ENCODE assay signal across 10 mouse cellular contexts in the genomic region with DNA sequence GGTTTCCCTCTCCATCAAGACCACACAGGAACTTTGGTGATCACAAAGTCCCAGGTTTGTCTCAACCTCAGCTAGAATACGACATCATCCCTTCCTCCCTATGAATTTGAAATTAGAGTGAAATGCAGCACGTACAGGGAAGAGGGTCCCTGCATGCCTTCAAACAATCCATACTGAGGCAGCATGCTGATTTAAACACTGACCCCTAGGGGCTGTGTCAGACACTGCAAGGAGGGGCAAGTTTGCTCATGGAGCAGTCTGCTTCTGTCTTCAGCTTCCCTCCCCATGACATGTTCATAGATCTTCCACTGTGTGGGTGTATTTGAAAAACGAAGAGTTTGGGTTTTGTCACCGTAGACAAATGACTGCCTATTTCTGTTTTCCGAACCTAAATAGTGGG.
DNase-seq lines count a peak whose midpoint lies in the region; ATAC-seq and TF ChIP-seq lines count a peak whose summit lies in the region.
"Had no signal": no experiment of that assay in that cellular context is flagged by ENCODE, and none has a peak within 500 bp of the region (broad histone marks: within the 10 kb centered on the region; RNA-seq: fewer than 3 reads in every experiment).

No protein-coding gene starts in this region.

- H3K27ac ChIP-seq in hindbrain, embryonic 10.5 days: no peak overlapping the region
- H3K27ac ChIP-seq in hindbrain, embryonic 12.5 days: no peak overlapping the region
- no peak overlapping the region for H3K27ac ChIP-seq in thymus, adult 2 months (ENCODE audit: control insufficient read depth, insufficient read depth, low read length)
- no peak overlapping the region for H3K27ac ChIP-seq in intestine, embryonic 16.5 days (ENCODE audit: low read length)
- H3K27ac ChIP-seq: limb, embryonic 13.5 days had no signal

- no peak overlapping the region for H3K4me3 ChIP-seq in hindbrain, embryonic 10.5 days
- H3K4me3 ChIP-seq in hindbrain, embryonic 12.5 days: no peak overlapping the region
- H3K4me3 ChIP-seq in thymus, adult 2 months (ENCODE audit: control insufficient read depth, insufficient read depth, low read length): no peak overlapping the region
- H3K4me3 ChIP-seq in intestine, embryonic 16.5 days (ENCODE audit: low read length): no peak overlapping the region
- H3K4me3 ChIP-seq: limb, embryonic 13.5 days had no signal

- no peak overlapping the region for H3K9ac ChIP-seq in hindbrain, embryonic 12.5 days
- H3K9ac ChIP-seq in intestine, embryonic 16.5 days (ENCODE audit: low read depth, low read length): no peak overlapping the region
- H3K9ac ChIP-seq: limb, embryonic 13.5 days had no signal

- WGBS in hindbrain, embryonic 10.5 days: 65% methylated on average over 5 of the region's 5 CpGs
- WGBS in hindbrain, embryonic 12.5 days: 56% methylated on average over 5 of the region's 5 CpGs
- 60% methylated on average over 5 of the region's 5 CpGs for WGBS in thymus, adult 2 months
- WGBS in intestine, embryonic 16.5 days: 57% methylated on average over 5 of the region's 5 CpGs

- no peaks in the 10 kb centered on the region for H3K4me1 ChIP-seq in hindbrain, embryonic 10.5 days (replicated peaks)
- H3K4me1 ChIP-seq in hindbrain, embryonic 12.5 days: no peaks in the 10 kb centered on the region
- no peaks in the 10 kb centered on the region for H3K4me1 ChIP-seq in thymus, adult 2 months (replicated peaks; ENCODE audit: control insufficient read depth, insufficient read depth, low read length)
- H3K4me1 ChIP-seq in intestine, embryonic 16.5 days (ENCODE audit: control insufficient read depth, insufficient read depth, low read length): no peaks in the 10 kb centered on the region
- H3K4me1 ChIP-seq: limb, embryonic 13.5 days had no signal

- H3K9me3 ChIP-seq in hindbrain, embryonic 10.5 days: no peaks in the 10 kb centered on the region
- no peaks in the 10 kb centered on the region for H3K9me3 ChIP-seq in hindbrain, embryonic 12.5 days (replicated peaks)
- H3K9me3 ChIP-seq in intestine, embryonic 16.5 days (ENCODE audit: control insufficient read depth, low read length): no peaks in the 10 kb centered on the region
- H3K9me3 ChIP-seq: limb, embryonic 13.5 days had no signal

- H3K4me2 ChIP-seq in hindbrain, embryonic 12.5 days (replicated peaks): no peak overlapping the region
- no peak overlapping the region for H3K4me2 ChIP-seq in intestine, embryonic 16.5 days (ENCODE audit: low read depth, low read length)
- H3K4me2 ChIP-seq: limb, embryonic 13.5 days had no signal

- no peaks in the 10 kb centered on the region for H3K36me3 ChIP-seq in hindbrain, embryonic 10.5 days
- H3K36me3 ChIP-seq in hindbrain, embryonic 12.5 days: no peaks in the 10 kb centered on the region
- H3K36me3 ChIP-seq in thymus, adult 2 months (ENCODE audit: control insufficient read depth, insufficient read depth, low read length): no peaks in the 10 kb centered on the region
- H3K36me3 ChIP-seq in intestine, embryonic 16.5 days (ENCODE audit: control insufficient read depth, insufficient read depth, low read length): no peaks in the 10 kb centered on the region
- H3K36me3 ChIP-seq: limb, embryonic 13.5 days had no signal

- H3K27me3 ChIP-seq in hindbrain, embryonic 10.5 days (ENCODE audit: insufficient read depth, poor library complexity, severe bottlenecking): no peaks in the 10 kb centered on the region
- H3K27me3 ChIP-seq in hindbrain, embryonic 12.5 days: no peaks in the 10 kb centered on the region
- H3K27me3 ChIP-seq in thymus, adult 2 months (ENCODE audit: control insufficient read depth, insufficient read depth, low read length): no peaks in the 10 kb centered on the region
- H3K27me3 ChIP-seq in intestine, embryonic 16.5 days (replicated peaks; ENCODE audit: control insufficient read depth, insufficient read depth, low read length): no peaks in the 10 kb centered on the region
- H3K27me3 ChIP-seq: limb, embryonic 13.5 days had no signal

- no peak for TF ChIP-seq CTCF in thymus, adult 2 months (IDR thresholded peaks at IDR 0.05; ENCODE audit: borderline replicate concordance, control insufficient read depth, extremely low read depth, insufficient read depth, low read length, poor library complexity)

- no peak for ATAC-seq in hindbrain, embryonic 12.5 days (ENCODE audit: low FRiP score)
- ATAC-seq in intestine, embryonic 16.5 days: no peak

- intact Hi-C loops in left cerebral cortex, postnatal 36 days (cut with DNase I): no loop called here

- TF ChIP-seq POLR2A in thymus, adult 2 months (IDR thresholded peaks at IDR 0.05; ENCODE audit: control insufficient read depth, extremely low read depth, insufficient read depth, low read length, poor library complexity): no peak

- peak; percentile 36 for DNase-seq in hindbrain, embryonic 10.5 days (ENCODE audit: low spot score)
- peak; percentile 4 for DNase-seq in thymus, adult 2 months
- no peak for DNase-seq in thymus, postnatal 14 days
- DNase-seq in embryo, embryonic 9.5 days (ENCODE audit: extremely low spot score): peak; percentile 42
- no peak for DNase-seq in urinary bladder, postnatal 4 days (ENCODE audit: low spot score in 2 of 2)
- DNase-seq in left cerebral cortex, postnatal 36 days (ENCODE audit: low spot score in 2 of 2): no peak
- DNase-seq: gastrocnemius, postnatal 25 days had no signal

Comparison
In these comparisons a context has a peak if more than half of its experiments do, and no peak if none do; other contexts are left out.
1. DNase-seq: peak in hindbrain, embryonic 10.5 days (single experiment), thymus, adult 2 months (single experiment) and embryo, embryonic 9.5 days (single experiment); none in thymus, postnatal 14 days (single experiment), urinary bladder, postnatal 4 days (0 of 2) and left cerebral cortex, postnatal 36 days (0 of 2).